Mouse (Mus musculus): ENCODE measurements around the gene Zcchc13. TPM values are rescaled to one million over a fixed set of nuclear protein-coding genes. Genes with fewer than 3 reads are reported as not detected.

Zcchc13 gene
- not detected in 2 replicates for polyA plus RNA-seq (2012; rRNA removed)

GRCm38 (mm10) chrX:103630303-103630702, at the start of gene Zcchc13:
Gene Zcchc13, plus strand, starts transcription at chrX:103630586.
- TF ChIP-seq CTCF (IDR thresholded peaks at IDR 0.05; ENCODE audit: borderline replicate concordance, extremely low read depth, insufficient read depth, insufficient read length) (no peak), POLR2A (IDR thresholded peaks at IDR 0.05; ENCODE audit: borderline replicate concordance, extremely low read depth, insufficient read depth, insufficient read length, poor library complexity, severe bottlenecking) (no peak)

GRCm38 (mm10) chrX:103584262-103584661, 46.1 kb upstream of the Zcchc13 start:
- no peak for DNase-seq (ENCODE audit: low read depth)
- TF ChIP-seq CTCF (IDR thresholded peaks at IDR 0.05; ENCODE audit: borderline replicate concordance, extremely low read depth, insufficient read depth, insufficient read length) = no peak
- no peak for TF ChIP-seq POLR2A (IDR thresholded peaks at IDR 0.05; ENCODE audit: borderline replicate concordance, extremely low read depth, insufficient read depth, insufficient read length, poor library complexity, severe bottlenecking)

More at GRCm38 (mm10) chrX:103630303-103630702, at the start of gene Zcchc13:
- no peak for DNase-seq (ENCODE audit: low read depth)

GRCm38 (mm10) chrX:103592056-103592455, 38.3 kb upstream of the Zcchc13 start:
- no peak for TF ChIP-seq CTCF (IDR thresholded peaks at IDR 0.05; ENCODE audit: borderline replicate concordance, extremely low read depth, insufficient read depth, insufficient read length)
- no peak for TF ChIP-seq POLR2A (IDR thresholded peaks at IDR 0.05; ENCODE audit: borderline replicate concordance, extremely low read depth, insufficient read depth, insufficient read length, poor library complexity, severe bottlenecking)
- DNase-seq (ENCODE audit: low read depth) = no peak

DNA sequence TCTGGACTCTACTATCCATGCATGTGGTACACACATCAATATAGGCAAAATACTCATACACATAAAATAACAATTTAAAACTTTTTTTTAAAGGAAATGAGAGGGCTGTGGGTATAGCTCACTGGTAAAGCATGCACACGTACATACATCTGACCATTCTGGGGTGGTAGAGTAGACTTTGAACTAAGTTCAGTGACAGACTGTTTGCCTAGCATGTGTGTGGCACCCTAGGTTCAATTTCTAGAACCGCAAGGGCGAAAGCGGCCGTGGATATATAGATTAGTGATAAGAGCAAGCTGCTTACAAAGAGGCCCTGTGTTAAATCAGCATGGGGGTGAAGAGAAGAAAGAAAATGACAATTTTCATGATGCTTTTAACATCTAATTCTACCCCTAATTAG, 27.8 kb upstream of the Zcchc13 start:
- DNase-seq (ENCODE audit: low read depth) = no peak
- no peak for TF ChIP-seq POLR2A (IDR thresholded peaks at IDR 0.05; ENCODE audit: borderline replicate concordance, extremely low read depth, insufficient read depth, insufficient read length, poor library complexity, severe bottlenecking)

DNA sequence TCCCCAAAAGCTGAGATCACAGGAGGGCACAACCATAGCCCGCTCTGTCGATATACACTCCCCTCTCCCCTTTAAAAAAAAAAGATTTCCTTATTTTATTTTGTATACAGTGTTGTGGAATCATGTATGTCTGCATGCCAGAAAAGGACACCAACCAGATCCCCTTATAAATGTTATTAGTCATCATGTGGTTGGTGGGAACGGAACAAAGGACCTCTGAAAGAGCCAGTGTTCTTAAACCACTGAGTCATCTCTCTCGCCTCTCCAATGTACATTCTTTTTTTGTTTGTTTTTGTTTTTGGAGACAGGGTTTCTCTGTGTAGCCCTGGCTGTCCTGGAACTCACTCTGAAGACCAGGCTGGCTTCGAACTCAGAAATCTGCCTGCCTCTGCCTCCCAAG, 26.2 kb upstream of the Zcchc13 start:
- TF ChIP-seq POLR2A (IDR thresholded peaks at IDR 0.05; ENCODE audit: borderline replicate concordance, extremely low read depth, insufficient read depth, insufficient read length, poor library complexity, severe bottlenecking) (no peak), CTCF (IDR thresholded peaks at IDR 0.05; ENCODE audit: borderline replicate concordance, extremely low read depth, insufficient read depth, insufficient read length) (no peak)
- DNase-seq (ENCODE audit: low read depth) = no peak

DNA sequence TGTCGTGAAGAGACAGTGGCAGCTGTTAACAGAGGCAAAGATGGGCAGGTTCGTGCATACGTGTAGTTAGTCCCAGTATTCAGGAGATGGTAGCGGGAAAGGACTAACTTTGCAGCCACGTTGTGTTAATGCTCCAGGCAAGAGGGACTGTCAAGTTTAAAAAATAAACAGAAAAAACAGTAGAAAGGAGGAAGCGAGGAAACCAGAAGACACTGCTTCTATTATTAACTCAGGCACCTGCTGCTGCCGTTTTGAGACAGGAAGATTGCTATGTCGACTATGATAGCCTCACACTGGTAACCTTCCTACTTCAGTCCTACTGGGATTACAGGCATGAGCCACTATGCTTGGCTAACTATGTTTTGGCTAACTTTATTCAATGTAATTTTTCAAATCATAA, 24.9 kb upstream of the Zcchc13 start:
- TF ChIP-seq CTCF (IDR thresholded peaks at IDR 0.05; ENCODE audit: borderline replicate concordance, extremely low read depth, insufficient read depth, insufficient read length) (no peak), POLR2A (IDR thresholded peaks at IDR 0.05; ENCODE audit: borderline replicate concordance, extremely low read depth, insufficient read depth, insufficient read length, poor library complexity, severe bottlenecking) (no peak)
- no peak for DNase-seq (ENCODE audit: low read depth)

DNA sequence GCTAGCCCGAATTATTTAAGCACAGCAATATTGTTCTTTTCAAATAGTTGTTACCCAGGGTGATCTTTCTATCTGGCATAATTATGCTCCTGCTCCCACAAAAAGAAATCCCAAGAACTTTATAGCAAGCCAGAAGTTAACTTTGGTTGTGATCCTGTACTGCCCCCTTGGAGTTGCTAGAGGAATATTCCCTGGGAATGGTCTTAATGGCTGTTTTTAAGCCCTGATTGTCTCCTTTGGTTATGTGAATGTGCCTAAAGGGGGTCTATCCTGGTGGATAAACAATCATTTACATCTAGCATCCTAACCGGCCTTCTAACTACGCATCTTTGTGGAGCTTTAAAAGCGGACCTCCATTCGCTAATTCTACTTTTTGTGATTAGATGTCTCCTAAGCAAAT, 20.0 kb upstream of the Zcchc13 start:
- TF ChIP-seq CTCF (IDR thresholded peaks at IDR 0.05; ENCODE audit: borderline replicate concordance, extremely low read depth, insufficient read depth, insufficient read length) (peak; percentile 21; the same call in 1 of the 2 replicates), POLR2A (IDR thresholded peaks at IDR 0.05; ENCODE audit: borderline replicate concordance, extremely low read depth, insufficient read depth, insufficient read length, poor library complexity, severe bottlenecking) (no peak)
- DNase-seq (ENCODE audit: low read depth) = peak; percentile 35

- TF ChIP-seq CTCF (IDR thresholded peaks at IDR 0.05; ENCODE audit: borderline replicate concordance, extremely low read depth, insufficient read depth, insufficient read length) (no peak), POLR2A (IDR thresholded peaks at IDR 0.05; ENCODE audit: borderline replicate concordance, extremely low read depth, insufficient read depth, insufficient read length, poor library complexity, severe bottlenecking) (no peak)
- no peak for DNase-seq (ENCODE audit: low read depth)
Observed at GRCm38 (mm10) chrX:103611462-103611861, 18.9 kb upstream of the Zcchc13 start.

DNA sequence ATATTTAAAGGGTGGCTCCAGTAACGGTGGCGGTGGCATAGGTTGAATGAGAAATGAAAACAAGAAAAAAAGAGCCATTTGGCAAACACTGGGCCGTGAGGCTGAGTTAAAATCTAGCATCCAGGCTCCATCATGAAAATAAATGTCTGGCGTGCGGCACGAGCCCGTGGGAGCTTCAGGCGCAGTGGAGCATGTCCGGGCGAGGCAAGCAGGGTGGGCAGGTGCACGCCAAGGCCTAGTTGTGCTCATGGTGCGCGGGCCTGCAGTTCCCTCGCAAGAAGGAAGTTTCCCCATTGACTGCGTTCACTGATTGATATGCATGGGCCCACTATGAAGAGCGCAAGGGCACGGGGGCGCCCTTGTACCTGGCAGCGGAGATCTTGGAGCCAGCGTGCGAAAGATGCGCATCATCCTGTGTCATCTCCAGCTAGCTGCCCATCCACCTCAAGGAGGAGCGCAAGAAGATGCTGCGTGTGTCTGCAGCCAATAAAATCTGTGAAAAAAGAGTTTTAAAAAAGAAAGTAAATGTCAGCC, 15.6 kb upstream of the Zcchc13 start:
- TF ChIP-seq CTCF (IDR thresholded peaks at IDR 0.05; ENCODE audit: borderline replicate concordance, extremely low read depth, insufficient read depth, insufficient read length) (no peak), POLR2A (IDR thresholded peaks at IDR 0.05; ENCODE audit: borderline replicate concordance, extremely low read depth, insufficient read depth, insufficient read length, poor library complexity, severe bottlenecking) (no peak)
- no peak for DNase-seq (ENCODE audit: low read depth)

DNA sequence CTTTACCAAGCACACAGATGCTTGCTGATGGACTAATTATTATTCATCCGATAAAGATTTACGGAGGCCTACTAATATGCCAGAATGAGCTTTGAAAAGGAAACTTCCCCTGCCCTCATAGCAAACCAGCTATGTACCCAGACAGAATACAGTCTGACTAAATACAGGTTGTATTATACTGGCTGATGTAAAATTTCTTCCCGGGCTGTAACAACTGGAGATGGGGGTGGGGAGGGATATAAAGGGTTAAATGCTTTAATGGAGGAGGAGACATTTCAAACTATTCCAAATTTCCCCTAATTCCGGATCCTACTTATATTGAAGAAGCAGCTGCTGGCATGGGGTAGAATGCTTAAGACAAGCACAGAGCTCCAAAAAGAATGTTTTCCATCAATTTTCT, 14.9 kb upstream of the Zcchc13 start:
- DNase-seq (ENCODE audit: low read depth) = no peak
- TF ChIP-seq CTCF (IDR thresholded peaks at IDR 0.05; ENCODE audit: borderline replicate concordance, extremely low read depth, insufficient read depth, insufficient read length) = no peak

- DNase-seq (ENCODE audit: low read depth) = peak; percentile 57
- TF ChIP-seq POLR2A (IDR thresholded peaks at IDR 0.05; ENCODE audit: borderline replicate concordance, extremely low read depth, insufficient read depth, insufficient read length, poor library complexity, severe bottlenecking) = no peak
- TF ChIP-seq CTCF (IDR thresholded peaks at IDR 0.05; ENCODE audit: borderline replicate concordance, extremely low read depth, insufficient read depth, insufficient read length) = no peak
Observed at GRCm38 (mm10) chrX:103616162-103616535, 14.2 kb upstream of the Zcchc13 start.

DNA sequence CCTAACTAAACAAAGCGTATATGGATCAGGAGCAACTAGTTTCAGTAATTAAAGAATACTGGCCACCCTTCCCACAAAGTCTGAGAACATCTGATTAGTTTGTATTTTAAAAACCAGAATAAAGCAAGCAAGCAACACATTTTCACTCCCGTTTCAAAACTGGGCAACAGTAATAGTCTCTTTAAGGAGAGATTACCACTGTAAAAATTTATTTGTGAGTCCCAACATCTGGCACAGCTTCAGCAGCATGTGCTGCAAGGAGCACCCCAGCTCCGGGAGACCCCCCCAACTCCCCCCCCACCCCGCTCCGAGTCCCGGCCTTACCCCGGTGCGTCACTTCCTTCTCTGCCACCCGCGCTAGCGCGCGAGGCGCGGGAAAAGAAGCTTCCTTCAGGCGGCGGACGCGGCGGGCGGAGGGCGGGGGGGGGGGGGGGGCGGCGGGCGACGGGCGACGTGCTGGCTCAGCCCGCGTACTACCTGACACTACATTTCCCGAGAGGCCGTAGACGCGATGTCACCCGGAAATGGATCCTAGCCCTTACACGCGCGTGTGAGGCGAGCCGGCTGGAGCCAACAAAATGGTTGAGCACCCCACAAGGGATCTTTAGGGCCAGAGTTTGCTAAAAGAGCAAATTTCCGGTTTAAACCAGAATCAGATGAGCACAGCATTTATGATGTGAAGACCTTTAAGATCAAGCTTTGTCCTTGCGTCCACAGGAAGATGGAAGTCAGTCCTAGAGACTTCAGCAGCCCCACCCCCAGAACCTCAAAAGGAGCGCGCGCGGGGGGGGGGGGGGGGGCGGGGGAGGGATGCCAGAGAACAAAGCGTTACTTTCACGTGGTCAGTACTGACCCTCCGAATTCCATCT, 13.6 kb upstream of the Zcchc13 start:
- peak; percentile 36; the same call in 1 of the 2 replicates for TF ChIP-seq POLR2A (IDR thresholded peaks at IDR 0.05; ENCODE audit: borderline replicate concordance, extremely low read depth, insufficient read depth, insufficient read length, poor library complexity, severe bottlenecking)
- no peak for TF ChIP-seq CTCF (IDR thresholded peaks at IDR 0.05; ENCODE audit: borderline replicate concordance, extremely low read depth, insufficient read depth, insufficient read length)
- peak; percentile 97 for DNase-seq (ENCODE audit: low read depth)
